Mouse (Mus musculus) thymus, adult 2 months (tissue): ENCODE measurements around the gene Cpm.

ENCODE experiments used
- CTCF ChIP-seq: fragments of 200-500 bp; IDR thresholded peaks from 2 replicates; pipeline ENCODE4 v1.5.1; 2012; ENCODE audit warnings: mild to moderate bottlenecking, control low read depth, low read length, moderate library complexity, borderline replicate concordance; ENCODE audit not compliant: control insufficient read depth, poor library complexity, insufficient read depth; ENCODE audit errors: extremely low read depth
- POLR2A ChIP-seq: fragments of 200-500 bp; IDR thresholded peaks from 2 replicates; pipeline ENCODE4 v1.6.1; 2012; ENCODE audit warnings: mild to moderate bottlenecking, low read length, control low read depth, moderate library complexity; ENCODE audit not compliant: control insufficient read depth, poor library complexity, insufficient read depth; ENCODE audit errors: extremely low read depth

GRCm38 (mm10) chr10:117714048-117714545, 84.8 kb downstream of the Cpm start:
- TF ChIP-seq POLR2A = no peak
- TF ChIP-seq CTCF = no peak
